Mouse (Mus musculus) heart, adult 2 months (tissue): ENCODE data around the gene Ssh2.

Experiments
- CTCF ChIP-seq: fragments of 200-600 bp; IDR thresholded peaks from 2 replicates; pipeline ENCODE4 v1.8.1; 2022; ENCODE audit warnings: antibody characterized with exemption, mild to moderate bottlenecking, moderate library complexity
- EP300 ChIP-seq: fragments of 200-500 bp; IDR thresholded peaks from 2 replicates; pipeline ENCODE4 v1.6.1; 2011; ENCODE audit warnings: low read depth, low read length, control low read depth; ENCODE audit not compliant: insufficient read depth
- POLR2A ChIP-seq: fragments of 200-500 bp; IDR thresholded peaks from 2 replicates; pipeline ENCODE4 v1.6.1; 2011; ENCODE audit warnings: mild to moderate bottlenecking, low read depth, low read length, control low read depth; ENCODE audit not compliant: insufficient read depth

DNA sequence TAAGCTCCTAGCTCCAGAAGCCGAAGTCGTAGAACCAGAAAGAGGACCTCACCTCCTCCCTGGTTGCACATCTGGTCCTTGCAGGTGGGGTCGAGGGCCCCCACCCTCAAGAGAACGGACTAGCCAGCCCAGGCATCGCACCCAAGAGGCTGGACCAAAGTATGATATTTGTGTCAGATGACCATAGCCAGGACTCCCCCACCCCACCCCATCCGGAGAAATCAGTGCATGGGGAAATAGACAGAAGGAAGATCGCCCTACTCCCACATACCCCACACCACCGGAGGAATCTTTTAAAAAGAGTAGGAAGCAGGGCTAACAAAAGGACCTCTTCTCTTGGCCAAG lies 247.0 kb downstream of the Ssh2 start:
- TF ChIP-seq POLR2A = 0 out of 2 replicates have a peak, but pooled peaks have one; percentile 44
- TF ChIP-seq EP300 = no peak
- TF ChIP-seq CTCF = no peak
